Mouse (Mus musculus): ENCODE measurements around the gene Epb41l5.

Epb41l5 gene

GRCm38 (mm10) chr1:119596954-119597480, 51.8 kb downstream of the Epb41l5 start:
- DNase-seq (ENCODE audit: low read depth, low spot score) = no peak

- no peak for DNase-seq (ENCODE audit: low read depth, low spot score)
Measured at GRCm38 (mm10) chr1:119590041-119590440, 58.8 kb downstream of the Epb41l5 start.

GRCm38 (mm10) chr1:119584974-119585373, 63.8 kb downstream of the Epb41l5 start:
- DNase-seq (ENCODE audit: low read depth, low spot score) = no peak

- no peak for DNase-seq (ENCODE audit: low read depth, low spot score)
Measured at GRCm38 (mm10) chr1:119570134-119570533, 78.7 kb downstream of the Epb41l5 start.

GRCm38 (mm10) chr1:119565531-119565930, 83.3 kb downstream of the Epb41l5 start:
- DNase-seq (ENCODE audit: low read depth, low spot score) = no peak

- no peak for DNase-seq (ENCODE audit: low read depth, low spot score)
Measured at GRCm38 (mm10) chr1:119557641-119558395, 91.0 kb downstream of the Epb41l5 start.

GRCm38 (mm10) chr1:119555651-119556050, 93.1 kb downstream of the Epb41l5 start:
- no peak for DNase-seq (ENCODE audit: low read depth, low spot score)

- no peak for DNase-seq (ENCODE audit: low read depth, low spot score)
Measured at GRCm38 (mm10) chr1:119551651-119552050, 97.1 kb downstream of the Epb41l5 start.

GRCm38 (mm10) chr1:119550064-119550463, 98.7 kb downstream of the Epb41l5 start:
- no peak for DNase-seq (ENCODE audit: low read depth, low spot score)

- DNase-seq (ENCODE audit: low read depth, low spot score) = no peak
Measured at GRCm38 (mm10) chr1:119549327-119549689, 99.5 kb downstream of the Epb41l5 start.

GRCm38 (mm10) chr1:119548668-119549326, 100.0 kb downstream of the Epb41l5 start:
- DNase-seq (ENCODE audit: low read depth, low spot score) = peak; percentile 46

GRCm38 (mm10) chr1:119546490-119546889, 102.3 kb downstream of the Epb41l5 start:
- no peak for DNase-seq (ENCODE audit: low read depth, low spot score)

- DNase-seq (ENCODE audit: low read depth, low spot score) = no peak
Measured at GRCm38 (mm10) chr1:119545671-119546070, 103.1 kb downstream of the Epb41l5 start.

- DNase-seq (ENCODE audit: low read depth, low spot score) = no peak
Measured at GRCm38 (mm10) chr1:119545164-119545563, 103.6 kb downstream of the Epb41l5 start.

GRCm38 (mm10) chr1:119544611-119545155, 104.1 kb downstream of the Epb41l5 start:
- no peak for DNase-seq (ENCODE audit: low read depth, low spot score)

- no peak for DNase-seq (ENCODE audit: low read depth, low spot score)
Measured at GRCm38 (mm10) chr1:119543316-119543715, 105.5 kb downstream of the Epb41l5 start.

- DNase-seq (ENCODE audit: low read depth, low spot score) = no peak
Measured at GRCm38 (mm10) chr1:119541570-119541969, 107.2 kb downstream of the Epb41l5 start.

- no peak for DNase-seq (ENCODE audit: low read depth, low spot score)
Measured at GRCm38 (mm10) chr1:119540836-119541557, 107.8 kb downstream of the Epb41l5 start.

GRCm38 (mm10) chr1:119539252-119539651, 109.5 kb downstream of the Epb41l5 start:
- no peak for DNase-seq (ENCODE audit: low read depth, low spot score)

- DNase-seq (ENCODE audit: low read depth, low spot score) = no peak
Measured at GRCm38 (mm10) chr1:119537651-119538050, 111.1 kb downstream of the Epb41l5 start.

GRCm38 (mm10) chr1:119536122-119536521, 112.7 kb downstream of the Epb41l5 start:
- DNase-seq (ENCODE audit: low read depth, low spot score) = no peak

- no peak for DNase-seq (ENCODE audit: low read depth, low spot score)
Measured at GRCm38 (mm10) chr1:119534341-119534740, 114.5 kb downstream of the Epb41l5 start.

Measured in WW6 (cell line).